Mouse (Mus musculus): Measurements from ENCODE around the gene Apopt1. TPM values are rescaled to one million over a fixed set of nuclear protein-coding genes. Genes with fewer than 3 reads are reported as not detected.

Apopt1 gene
- polyA plus RNA-seq, 1 experiment from 2014 or later = 63.4 TPM

DNA sequence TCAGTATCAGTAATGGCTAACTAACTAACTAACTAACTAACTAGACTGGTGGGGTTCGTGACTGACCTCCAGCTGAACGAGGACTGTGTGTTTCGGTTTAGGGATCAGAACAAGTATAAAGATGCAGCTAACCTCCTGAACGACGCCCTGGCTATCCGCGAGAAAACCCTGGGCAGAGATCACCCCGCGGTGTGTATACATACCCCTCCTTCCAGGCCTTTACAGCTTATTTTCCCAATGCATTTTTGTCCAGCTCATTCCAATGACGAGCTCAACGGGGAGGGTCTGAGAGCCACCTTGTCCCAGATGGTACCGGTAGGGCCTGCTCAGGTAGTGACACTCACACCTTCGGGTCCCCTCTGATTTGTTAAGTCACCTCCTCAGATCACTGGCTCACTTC is 64.9 kb downstream of the Apopt1 start:
- WGBS = 85% methylated on average over 13 of the region's 13 CpGs
- H3K36me3 ChIP-seq (ENCODE audit: control insufficient read depth, insufficient read depth, low read length) = peaks cover 98% of the 10 kb centered on the region
- no peaks in the 10 kb centered on the region for H3K27me3 ChIP-seq (ENCODE audit: control insufficient read depth, insufficient read depth, low read length)
- no peaks in the 10 kb centered on the region for H3K4me1 ChIP-seq (ENCODE audit: control insufficient read depth, insufficient read depth, low read length)
- H3K9me3 ChIP-seq (ENCODE audit: control insufficient read depth, low read length) = 0 out of 2 replicates have a peak, but pooled peaks cover 4% of the 10 kb centered on the region
- no peak overlapping the region for H3K9ac ChIP-seq (ENCODE audit: low read depth, low read length)
- H3K27ac ChIP-seq (ENCODE audit: low read depth, low read length) = no peak overlapping the region
- ATAC-seq (ENCODE audit: low FRiP score, low TSS enrichment) = no peak
- no peak overlapping the region for H3K4me3 ChIP-seq (ENCODE audit: low read length)
- no peak overlapping the region for H3K4me2 ChIP-seq (replicated peaks; ENCODE audit: low read depth, low read length)

- H3K36me3 ChIP-seq (ENCODE audit: control insufficient read depth, insufficient read depth, low read length) = peaks cover 94% of the 10 kb centered on the region
- no peaks in the 10 kb centered on the region for H3K4me1 ChIP-seq (ENCODE audit: control insufficient read depth, insufficient read depth, low read length)
- H3K27me3 ChIP-seq (ENCODE audit: control insufficient read depth, insufficient read depth, low read length) = no peaks in the 10 kb centered on the region
- no peak overlapping the region for H3K27ac ChIP-seq (ENCODE audit: low read depth, low read length)
- H3K4me2 ChIP-seq (replicated peaks; ENCODE audit: low read depth, low read length) = no peak overlapping the region
- no peak overlapping the region for H3K9ac ChIP-seq (ENCODE audit: low read depth, low read length)
- H3K4me3 ChIP-seq (ENCODE audit: low read length) = no peak overlapping the region
- no peak for ATAC-seq (ENCODE audit: low FRiP score, low TSS enrichment)
- 0 out of 2 replicates have a peak, but pooled peaks cover 4% of the 10 kb centered on the region for H3K9me3 ChIP-seq (ENCODE audit: control insufficient read depth, low read length)
- WGBS = 92% methylated on average over 1 of the region's 1 CpGs
These were observed 66.5 kb downstream of the Apopt1 start for GRCm38 (mm10) chr12:111779544-111779943.

DNA sequence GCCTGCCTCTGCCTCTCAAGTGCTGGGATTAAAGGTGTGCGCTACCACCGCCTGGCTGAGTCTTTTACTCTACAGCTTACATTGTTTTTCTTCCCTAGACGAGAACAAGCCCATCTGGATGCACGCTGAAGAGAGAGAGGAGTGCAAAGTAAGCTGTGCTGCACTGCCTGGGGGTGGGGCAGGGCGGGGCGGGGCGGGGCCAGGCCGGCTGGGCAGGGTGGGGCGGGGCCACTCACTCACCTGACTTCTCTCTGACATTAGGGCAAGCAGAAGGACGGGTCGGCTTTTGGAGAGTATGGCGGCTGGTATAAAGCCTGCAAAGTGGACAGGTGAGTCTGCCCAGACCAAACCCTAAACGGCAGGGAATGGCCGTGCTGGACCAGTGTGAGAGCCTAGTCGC is 72.1 kb downstream of the Apopt1 start:
- no peak overlapping the region for H3K27ac ChIP-seq (ENCODE audit: low read depth, low read length)
- H3K4me2 ChIP-seq (replicated peaks; ENCODE audit: low read depth, low read length) = no peak overlapping the region
- H3K4me3 ChIP-seq (ENCODE audit: low read length) = no peak overlapping the region
- no peak overlapping the region for H3K9ac ChIP-seq (ENCODE audit: low read depth, low read length)
- 75% methylated on average over 14 of the region's 15 CpGs for WGBS
- peaks cover 88% of the 10 kb centered on the region for H3K36me3 ChIP-seq (ENCODE audit: control insufficient read depth, insufficient read depth, low read length)
- no peaks in the 10 kb centered on the region for H3K4me1 ChIP-seq (ENCODE audit: control insufficient read depth, insufficient read depth, low read length)
- H3K9me3 ChIP-seq (ENCODE audit: control insufficient read depth, low read length) = no peaks in the 10 kb centered on the region
- ATAC-seq (ENCODE audit: low FRiP score, low TSS enrichment) = no peak
- no peaks in the 10 kb centered on the region for H3K27me3 ChIP-seq (ENCODE audit: control insufficient read depth, insufficient read depth, low read length)

GRCm38 (mm10) chr12:111787015-111787414 is 74.0 kb downstream of the Apopt1 start:
- no peak overlapping the region for H3K4me2 ChIP-seq (replicated peaks; ENCODE audit: low read depth, low read length)
- ATAC-seq (ENCODE audit: low FRiP score, low TSS enrichment) = 0 out of 2 replicates have a peak, but pooled peaks have one; percentile 37
- H3K9me3 ChIP-seq (ENCODE audit: control insufficient read depth, low read length) = no peaks in the 10 kb centered on the region
- no peak overlapping the region for H3K9ac ChIP-seq (ENCODE audit: low read depth, low read length)
- H3K27me3 ChIP-seq (ENCODE audit: control insufficient read depth, insufficient read depth, low read length) = no peaks in the 10 kb centered on the region
- no peak overlapping the region for H3K27ac ChIP-seq (ENCODE audit: low read depth, low read length)
- peaks cover 88% of the 10 kb centered on the region for H3K36me3 ChIP-seq (ENCODE audit: control insufficient read depth, insufficient read depth, low read length)
- no peak overlapping the region for H3K4me3 ChIP-seq (ENCODE audit: low read length)
- H3K4me1 ChIP-seq (ENCODE audit: control insufficient read depth, insufficient read depth, low read length) = no peaks in the 10 kb centered on the region
- WGBS = 96% methylated on average over 6 of the region's 6 CpGs

DNA sequence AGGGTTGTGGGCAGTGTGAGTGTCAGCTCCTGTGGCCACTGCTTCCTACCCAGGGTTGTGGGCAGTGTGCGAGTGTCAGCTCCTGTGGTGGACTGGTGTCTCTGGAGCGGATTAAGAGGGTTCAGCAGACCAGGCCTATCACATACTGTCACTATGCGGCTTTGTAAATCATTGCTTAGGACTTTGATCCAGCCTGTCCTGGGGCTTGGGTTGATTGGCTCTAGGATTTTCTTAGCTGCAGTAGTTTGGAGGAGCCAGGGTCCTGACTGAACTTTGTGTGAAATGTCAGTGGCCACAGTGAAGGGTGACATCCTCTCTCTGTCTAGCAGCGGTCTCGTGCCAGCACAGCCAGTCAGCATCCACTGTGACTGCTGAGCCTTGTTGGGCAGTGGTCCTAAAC is 77.0 kb downstream of the Apopt1 start:
- no peak overlapping the region for H3K4me3 ChIP-seq (ENCODE audit: low read length)
- H3K27me3 ChIP-seq (ENCODE audit: control insufficient read depth, insufficient read depth, low read length) = no peaks in the 10 kb centered on the region
- H3K36me3 ChIP-seq (ENCODE audit: control insufficient read depth, insufficient read depth, low read length) = peaks cover 94% of the 10 kb centered on the region
- H3K9me3 ChIP-seq (ENCODE audit: control insufficient read depth, low read length) = no peaks in the 10 kb centered on the region
- no peaks in the 10 kb centered on the region for H3K4me1 ChIP-seq (ENCODE audit: control insufficient read depth, insufficient read depth, low read length)
- no peak; the same call in 1 of the 2 replicates for ATAC-seq (ENCODE audit: low FRiP score, low TSS enrichment)
- no peak overlapping the region for H3K9ac ChIP-seq (ENCODE audit: low read depth, low read length)
- 94% methylated on average over 5 of the region's 5 CpGs for WGBS
- H3K27ac ChIP-seq (ENCODE audit: low read depth, low read length) = 0 out of 2 replicates have a peak overlapping the region, but pooled peaks have one; percentile 11
- H3K4me2 ChIP-seq (replicated peaks; ENCODE audit: low read depth, low read length) = no peak overlapping the region

- H3K27me3 ChIP-seq (ENCODE audit: control insufficient read depth, insufficient read depth, low read length) = no peaks in the 10 kb centered on the region
- H3K36me3 ChIP-seq (ENCODE audit: control insufficient read depth, insufficient read depth, low read length) = peaks cover 95% of the 10 kb centered on the region
- no peak overlapping the region for H3K27ac ChIP-seq (ENCODE audit: low read depth, low read length)
- no peak for ATAC-seq (ENCODE audit: low FRiP score, low TSS enrichment)
- no peaks in the 10 kb centered on the region for H3K9me3 ChIP-seq (ENCODE audit: control insufficient read depth, low read length)
- no peak overlapping the region for H3K4me2 ChIP-seq (replicated peaks; ENCODE audit: low read depth, low read length)
- 91% methylated on average over 7 of the region's 7 CpGs for WGBS
- no peaks in the 10 kb centered on the region for H3K4me1 ChIP-seq (ENCODE audit: control insufficient read depth, insufficient read depth, low read length)
- H3K9ac ChIP-seq (ENCODE audit: low read depth, low read length) = no peak overlapping the region
- H3K4me3 ChIP-seq (ENCODE audit: low read length) = no peak overlapping the region
These were observed 77.6 kb downstream of the Apopt1 start for GRCm38 (mm10) chr12:111790631-111791030.

- ATAC-seq (ENCODE audit: low FRiP score, low TSS enrichment) = no peak
- H3K27ac ChIP-seq (ENCODE audit: low read depth, low read length) = no peak overlapping the region
- H3K36me3 ChIP-seq (ENCODE audit: control insufficient read depth, insufficient read depth, low read length) = peaks cover 93% of the 10 kb centered on the region
- H3K27me3 ChIP-seq (ENCODE audit: control insufficient read depth, insufficient read depth, low read length) = no peaks in the 10 kb centered on the region
- H3K4me2 ChIP-seq (replicated peaks; ENCODE audit: low read depth, low read length) = no peak overlapping the region
- no peak overlapping the region for H3K4me3 ChIP-seq (ENCODE audit: low read length)
- H3K9ac ChIP-seq (ENCODE audit: low read depth, low read length) = no peak overlapping the region
- H3K4me1 ChIP-seq (ENCODE audit: control insufficient read depth, insufficient read depth, low read length) = no peaks in the 10 kb centered on the region
- WGBS = 93% methylated on average over 13 of the region's 13 CpGs
- no peaks in the 10 kb centered on the region for H3K9me3 ChIP-seq (ENCODE audit: control insufficient read depth, low read length)
These were observed 78.5 kb downstream of the Apopt1 start for GRCm38 (mm10) chr12:111791474-111792104.

DNA sequence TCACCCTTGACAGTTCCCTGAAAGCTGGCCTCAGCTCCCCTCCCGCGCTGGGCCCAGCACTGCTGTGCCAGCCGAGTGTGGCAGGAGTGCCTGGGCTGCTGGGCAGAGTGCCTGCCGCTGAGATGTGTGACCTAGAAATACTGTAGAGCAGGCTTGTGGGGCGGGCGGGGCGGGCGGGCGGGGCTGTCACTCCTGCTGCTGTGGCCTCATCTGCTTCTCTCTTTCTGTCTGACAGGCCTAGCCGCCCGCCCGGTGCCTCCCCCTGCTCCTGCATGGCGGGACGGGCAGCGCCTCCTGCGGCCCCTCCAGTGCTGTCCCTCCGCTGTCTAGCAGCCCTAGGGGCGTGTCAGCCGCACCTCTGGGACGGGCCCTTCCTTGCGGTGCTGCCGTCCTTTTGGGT is 81.0 kb downstream of the Apopt1 start:
- no peaks in the 10 kb centered on the region for H3K27me3 ChIP-seq (ENCODE audit: control insufficient read depth, insufficient read depth, low read length)
- H3K4me3 ChIP-seq (ENCODE audit: low read length) = no peak overlapping the region
- 72% methylated on average over 22 of the region's 22 CpGs for WGBS
- H3K9ac ChIP-seq (ENCODE audit: low read depth, low read length) = no peak overlapping the region
- H3K27ac ChIP-seq (ENCODE audit: low read depth, low read length) = no peak overlapping the region
- peaks cover 88% of the 10 kb centered on the region for H3K36me3 ChIP-seq (ENCODE audit: control insufficient read depth, insufficient read depth, low read length)
- no peak for ATAC-seq (ENCODE audit: low FRiP score, low TSS enrichment)
- no peak overlapping the region for H3K4me2 ChIP-seq (replicated peaks; ENCODE audit: low read depth, low read length)
- H3K9me3 ChIP-seq (ENCODE audit: control insufficient read depth, low read length) = no peaks in the 10 kb centered on the region
- H3K4me1 ChIP-seq (ENCODE audit: control insufficient read depth, insufficient read depth, low read length) = no peaks in the 10 kb centered on the region

DNA sequence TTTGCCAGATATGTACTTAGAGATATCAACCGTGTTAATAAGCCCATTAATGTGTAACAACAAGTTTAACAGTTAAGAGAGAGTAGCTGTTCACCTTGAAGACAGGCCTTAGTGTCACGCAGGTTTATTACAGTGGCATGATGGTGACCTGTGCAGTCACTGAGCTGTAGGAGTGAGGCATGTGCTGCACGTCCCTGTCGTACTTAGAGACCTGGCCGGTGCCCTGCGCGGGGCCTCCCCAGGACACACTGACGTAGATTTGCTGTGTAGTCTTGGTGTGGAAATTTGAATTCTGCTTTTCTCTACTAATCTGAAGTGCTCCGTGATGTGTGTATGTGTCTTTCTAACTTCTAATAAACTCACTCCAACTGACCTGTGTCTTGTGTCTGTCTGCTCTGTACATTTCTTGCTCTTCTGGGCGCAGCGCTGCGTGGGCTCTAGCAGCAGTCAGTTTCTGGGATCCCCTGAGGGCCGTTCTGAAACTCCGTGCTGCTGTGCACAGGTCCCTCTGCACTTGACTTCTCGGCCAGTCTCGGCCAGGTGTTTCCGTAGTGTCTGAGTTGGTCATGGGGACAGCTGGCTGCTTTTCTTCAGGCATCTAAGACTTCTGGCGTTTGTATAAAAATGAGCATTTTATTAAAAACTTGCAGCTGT is 81.6 kb downstream of the Apopt1 start:
- peaks cover 86% of the 10 kb centered on the region for H3K36me3 ChIP-seq (ENCODE audit: control insufficient read depth, insufficient read depth, low read length)
- WGBS = 94% methylated on average over 18 of the region's 18 CpGs
- H3K27ac ChIP-seq (ENCODE audit: low read depth, low read length) = no peak overlapping the region
- no peak overlapping the region for H3K4me3 ChIP-seq (ENCODE audit: low read length)
- no peak for ATAC-seq (ENCODE audit: low FRiP score, low TSS enrichment)
- H3K4me2 ChIP-seq (replicated peaks; ENCODE audit: low read depth, low read length) = no peak overlapping the region
- H3K27me3 ChIP-seq (ENCODE audit: control insufficient read depth, insufficient read depth, low read length) = no peaks in the 10 kb centered on the region
- H3K4me1 ChIP-seq (ENCODE audit: control insufficient read depth, insufficient read depth, low read length) = no peaks in the 10 kb centered on the region
- H3K9ac ChIP-seq (ENCODE audit: low read depth, low read length) = no peak overlapping the region
- H3K9me3 ChIP-seq (ENCODE audit: control insufficient read depth, low read length) = no peaks in the 10 kb centered on the region

All from kidney, embryonic 14.5 days (tissue).